Mouse (Mus musculus): ENCODE measurements around the gene Cux2. TPM values are rescaled to one million over a fixed set of nuclear protein-coding genes. Genes with fewer than 3 reads are reported as not detected.

Cux2 gene
- polyA plus RNA-seq, 2 experiments from 2014 or later = 0.15 TPM; not detected in 1

DNA sequence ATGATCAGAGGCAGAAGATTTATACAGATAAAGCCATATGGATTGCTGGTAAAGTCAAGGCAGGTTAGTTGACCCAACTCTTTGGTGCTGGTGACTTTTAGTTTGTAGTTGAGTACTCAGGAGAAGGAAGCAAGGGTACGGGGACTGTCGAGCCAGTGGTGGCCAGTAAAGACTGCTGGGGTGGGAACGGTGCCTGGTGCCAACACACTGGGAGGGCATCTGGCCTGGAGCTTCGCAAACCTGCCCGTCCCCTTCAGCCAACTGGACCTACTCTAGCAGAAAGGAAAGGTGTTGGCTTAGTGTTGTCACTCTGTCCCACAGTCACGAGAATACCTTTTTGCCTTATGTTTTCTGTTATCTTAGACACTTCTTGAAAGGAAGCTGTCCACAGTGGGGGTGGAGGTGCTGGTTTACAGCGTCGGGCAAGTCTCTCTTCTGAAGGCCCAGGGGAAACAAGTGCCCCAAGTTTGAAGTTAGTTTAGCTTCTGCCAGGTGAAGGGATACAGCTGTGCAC is 234.0 kb downstream of the Cux2 start:
- ATAC-seq = no peak

DNA sequence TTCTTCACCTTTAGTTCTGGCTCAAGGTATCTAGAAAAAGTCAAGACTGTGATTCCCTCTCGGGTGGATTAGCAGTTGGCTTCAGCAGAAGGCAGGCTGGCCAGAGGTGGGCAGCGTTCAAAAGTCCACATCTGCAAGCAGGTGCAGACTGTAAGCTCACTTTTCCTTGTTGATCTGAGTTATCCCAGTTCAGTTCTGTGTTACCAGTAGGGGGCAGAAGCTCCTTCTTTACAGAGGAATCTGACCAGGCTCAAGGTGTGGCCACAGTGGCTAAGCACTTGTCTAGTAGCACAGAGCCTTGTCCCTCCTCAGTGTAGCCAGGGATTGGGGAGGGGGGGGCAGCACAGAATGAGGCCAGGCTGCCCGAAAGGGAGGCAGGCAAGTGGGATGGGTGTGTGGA is 234.8 kb downstream of the Cux2 start:
- no peak for ATAC-seq

DNA sequence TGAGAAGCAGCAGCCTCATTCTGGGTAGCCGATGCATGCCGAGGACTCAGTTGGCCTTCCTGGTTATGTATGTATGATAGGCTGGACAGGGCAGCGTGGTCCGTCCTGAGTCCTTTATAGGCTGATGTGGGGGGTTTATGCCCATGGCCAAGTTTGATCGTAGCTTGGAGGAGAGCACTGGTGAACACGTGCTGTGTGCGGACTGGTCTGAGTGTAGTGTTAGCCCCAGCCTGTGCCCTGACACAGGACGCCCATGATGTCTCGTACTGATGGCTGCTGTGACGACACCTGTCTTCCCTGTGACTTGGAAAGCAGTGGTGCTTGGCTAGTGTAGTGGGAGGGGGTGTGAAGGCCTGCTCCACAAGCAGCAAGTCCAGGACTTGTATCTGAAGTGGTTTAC is 236.2 kb downstream of the Cux2 start:
- no peak for ATAC-seq

DNA sequence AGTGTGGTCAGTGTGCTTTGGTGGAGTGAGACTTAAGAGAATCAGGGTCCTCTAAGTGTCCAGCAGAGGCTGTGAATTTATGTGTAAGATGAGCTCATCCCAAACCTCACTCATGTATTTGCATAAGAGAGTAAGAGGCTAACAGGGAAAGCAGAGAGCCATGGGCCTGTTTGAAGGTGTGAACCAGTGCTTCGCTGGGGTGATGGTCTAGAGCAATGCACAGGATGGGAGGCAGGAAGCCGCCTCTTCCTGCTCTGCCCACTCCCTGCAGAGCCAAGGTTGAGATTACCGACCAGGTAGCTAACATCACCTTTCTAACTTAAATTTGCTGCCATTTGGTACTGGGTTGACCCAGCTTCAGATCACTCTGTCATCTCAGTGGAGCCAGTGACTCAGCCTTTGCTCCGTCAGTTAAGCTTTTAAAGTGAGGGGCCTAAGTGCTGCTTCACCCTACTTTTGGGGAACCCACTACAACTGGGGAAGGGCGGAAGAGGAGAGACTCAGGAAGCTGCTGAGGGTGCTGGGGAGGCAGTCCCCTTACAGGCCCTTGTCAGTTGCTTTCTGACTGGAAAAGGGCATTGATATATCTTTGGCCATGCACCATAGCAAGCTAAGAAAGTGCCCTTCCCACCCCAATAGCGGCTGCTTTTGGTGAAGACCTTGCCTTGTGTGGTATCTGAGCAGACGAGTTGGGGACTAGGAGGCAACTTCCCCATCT is 237.2 kb downstream of the Cux2 start:
- peak; percentile 64 for ATAC-seq

DNA sequence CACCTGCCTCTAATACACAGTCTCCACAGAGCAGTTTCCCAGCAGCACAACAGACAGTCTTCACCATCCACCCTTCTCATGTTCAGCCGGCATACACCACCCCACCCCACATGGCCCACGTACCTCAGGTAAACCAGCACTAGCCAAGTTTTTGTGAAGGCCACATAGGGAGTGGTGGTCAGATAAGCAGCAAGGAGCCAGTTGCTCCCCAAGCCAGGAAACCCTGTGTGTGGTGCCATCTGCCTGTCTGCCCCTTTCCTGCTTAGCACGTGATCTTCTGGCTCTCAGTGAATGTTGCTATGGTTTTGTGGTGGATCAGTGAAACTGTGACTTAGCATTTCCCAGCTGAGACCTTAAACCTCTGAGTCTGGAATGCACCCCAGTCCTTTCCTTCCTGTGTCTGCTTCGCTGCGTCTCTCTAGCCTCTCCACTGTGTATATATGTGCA is 238.4 kb downstream of the Cux2 start:
- peak; percentile 40 for ATAC-seq

DNA sequence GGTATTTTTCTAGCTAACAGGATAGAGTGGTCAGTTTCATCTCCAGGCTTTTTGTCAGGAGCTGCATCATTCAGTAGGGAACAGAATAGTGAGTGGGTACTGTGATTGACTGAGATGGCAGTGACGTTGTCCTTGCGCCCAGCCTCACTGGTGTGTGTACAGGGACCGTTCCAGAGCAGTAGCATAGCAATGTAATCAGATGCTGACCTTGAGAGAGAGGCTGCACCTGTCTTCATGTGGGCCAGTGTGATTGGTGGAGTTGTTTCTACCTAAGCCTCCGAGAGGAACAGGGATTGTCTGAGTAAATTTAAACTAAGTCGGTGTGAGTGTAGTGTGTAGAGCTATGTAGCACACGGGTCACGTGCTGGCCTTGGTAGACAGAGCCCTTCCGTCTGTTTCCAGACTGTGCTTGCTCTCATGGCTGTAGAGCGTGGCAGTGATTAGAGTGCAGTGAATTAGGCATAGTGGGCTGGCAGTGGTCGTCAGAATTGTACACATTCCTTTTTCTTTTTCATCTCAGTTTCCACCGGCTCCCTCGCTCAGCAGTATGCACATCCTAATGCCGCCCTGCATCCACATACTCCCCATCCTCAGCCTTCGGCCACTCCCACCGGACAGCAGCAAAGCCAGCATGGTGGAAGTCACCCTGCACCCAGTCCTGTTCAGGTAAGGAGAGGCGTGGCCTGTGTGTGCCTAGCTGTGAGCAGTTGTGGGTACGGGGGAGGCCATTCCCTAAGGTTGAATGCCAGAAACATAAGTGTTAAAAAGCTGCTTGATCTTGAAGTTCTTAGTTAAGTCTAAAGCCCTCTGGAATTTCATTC is 239.4 kb downstream of the Cux2 start:
- ATAC-seq = no peak

DNA sequence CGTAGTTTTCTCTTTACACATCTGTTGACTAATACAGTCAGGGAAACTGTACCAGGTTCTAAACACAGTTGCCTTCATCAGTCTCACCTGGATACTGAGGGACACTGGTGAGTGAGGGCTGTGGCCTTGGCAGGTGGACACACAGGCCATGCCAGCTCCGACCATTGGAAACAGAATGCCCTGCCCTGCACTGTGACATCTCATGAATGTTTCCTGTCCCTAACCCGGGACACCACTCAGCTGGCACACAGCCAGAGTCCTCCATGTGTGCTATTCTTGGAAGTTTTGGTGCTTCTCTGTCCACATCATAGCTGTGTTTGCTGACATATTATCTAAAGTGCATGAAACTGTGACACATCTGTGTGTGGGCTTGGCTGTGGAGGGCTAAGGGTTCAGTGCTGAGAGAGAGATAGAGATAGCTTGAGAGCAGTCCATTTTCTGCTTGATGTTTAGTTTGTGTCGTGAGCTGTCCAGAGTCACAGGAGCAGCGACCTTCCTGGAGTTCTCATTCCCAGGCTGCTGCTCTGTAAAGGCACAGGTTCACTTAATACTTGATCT is 240.2 kb downstream of the Cux2 start:
- ATAC-seq = no peak

DNA sequence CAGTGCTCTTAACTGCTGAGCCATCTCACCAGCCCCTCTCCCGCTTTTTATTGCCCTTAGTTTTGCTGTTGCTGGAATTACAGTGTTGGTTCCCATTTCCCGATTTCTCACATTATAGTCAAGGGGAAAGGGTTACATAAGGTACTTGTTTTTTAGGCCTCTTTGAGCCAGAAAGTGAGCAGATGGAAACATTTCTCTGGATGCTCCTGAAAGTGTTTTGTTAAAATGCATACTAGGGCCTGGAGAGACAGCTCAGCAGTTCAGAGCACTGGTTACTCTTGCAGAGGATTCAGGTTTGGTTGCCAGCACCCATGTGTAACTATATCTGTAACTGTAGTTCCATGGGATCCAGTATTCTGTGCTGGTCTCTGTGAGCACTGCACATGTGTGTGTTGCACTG is 241.7 kb downstream of the Cux2 start:
- no peak for ATAC-seq

DNA sequence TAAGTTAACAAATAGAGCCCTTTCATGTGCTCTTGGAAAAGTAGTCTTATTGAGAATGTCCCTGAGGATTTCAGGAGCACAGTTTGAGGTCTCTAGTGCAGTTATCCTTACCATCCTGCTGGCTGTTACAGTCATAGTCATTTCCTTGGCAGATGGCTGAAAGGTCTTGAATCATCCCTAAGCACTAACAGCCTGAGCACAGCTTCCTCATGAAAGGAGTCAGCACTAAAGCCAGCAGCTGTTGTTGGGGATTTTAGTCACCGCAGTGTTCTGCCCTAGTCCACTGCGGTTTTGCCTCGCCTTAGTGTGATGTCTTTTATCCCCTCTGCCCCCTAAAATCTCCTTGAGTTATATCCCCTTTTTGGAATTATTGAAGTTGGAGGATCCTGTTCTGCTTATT is 242.7 kb downstream of the Cux2 start:
- ATAC-seq = no peak

Other genes with a start within 250 kb of the Cux2 start
- gene Sh2b3, start 212.5 kb downstream of the Cux2 start, polyA plus RNA-seq (2017; shearing (Covaris generic)) = 10 to 100 TPM; 10.2 to 12.1 TPM
- gene Pheta1, start 201.1 kb downstream of the Cux2 start, polyA plus RNA-seq (2017; shearing (Covaris generic)) = under 1 TPM; 0.47 to 0.86 TPM
- not detected for gene Myl2, start 50.8 kb upstream of the Cux2 start, polyA plus RNA-seq (2017; shearing (Covaris generic))
- under 1 TPM in 1 of 2 experiments, not detected in 1; 0.75 TPM for gene Ccdc63, start 90.7 kb upstream of the Cux2 start, polyA plus RNA-seq (2017; shearing (Covaris generic))
- 10 to 100 TPM; 34.6 to 82.0 TPM for gene Ppp1cc, start 108.2 kb upstream of the Cux2 start, polyA plus RNA-seq (2017; shearing (Covaris generic))
- gene Hvcn1, start 156.7 kb upstream of the Cux2 start, polyA plus RNA-seq (2017; shearing (Covaris generic)) = 100 to 1,000 TPM in 1 of 2 experiments, 10 to 100 TPM in 1; 51.8 to 108 TPM
- gene Tctn1, start 214.4 kb upstream of the Cux2 start, polyA plus RNA-seq (2017; shearing (Covaris generic)) = 1 to 10 TPM; 1.1 to 2.0 TPM
- 10 to 100 TPM; 17.8 to 18.7 TPM for gene Pptc7, start 234.3 kb upstream of the Cux2 start, polyA plus RNA-seq (2017; shearing (Covaris generic))

All from CD4-positive, CD25-positive, alpha-beta regulatory T cell, adult 4 months (primary cell).